Mouse (Mus musculus): Measurements from ENCODE around the gene Kdm1a. TPM values are rescaled to one million over a fixed set of nuclear protein-coding genes. Genes with fewer than 3 reads are reported as not detected.

Kdm1a gene
- polyA plus RNA-seq, 1 experiment from 2014 or later: 93.8 TPM

- peaks cover 14% of the 10 kb centered on the region; the same call in 1 of the 2 replicates for H3K27me3 ChIP-seq (ENCODE audit: control insufficient read depth, insufficient read depth, low read length)
- H3K9ac ChIP-seq: peak overlapping the region; percentile 71
- H3K36me3 ChIP-seq (replicated peaks; ENCODE audit: control insufficient read depth, insufficient read depth): no peaks in the 10 kb centered on the region
- ATAC-seq (ENCODE audit: low FRiP score) (peak; percentile 82), DNase-seq (ENCODE audit: low spot score) (peak; percentile 87)
- peak overlapping the region; percentile 48 for H3K4me3 ChIP-seq (replicated peaks; ENCODE audit: low read length)
- peak overlapping the region; percentile 27 for H3K27ac ChIP-seq
- H3K9me3 ChIP-seq (ENCODE audit: control insufficient read depth, low read length): no peaks in the 10 kb centered on the region
- H3K4me1 ChIP-seq (replicated peaks; ENCODE audit: control insufficient read depth, insufficient read depth, low read length): 0 out of 2 replicates have a peak, but pooled peaks cover 15% of the 10 kb centered on the region
- 2% methylated on average over 73 of the region's 76 CpGs for WGBS
- H3K4me2 ChIP-seq (replicated peaks): peak overlapping the region; percentile 77
Observed at GRCm38 (mm10) chr4:136637563-136638229, 35.2 kb upstream of the Kdm1a start.

- ATAC-seq (ENCODE audit: low FRiP score): peak; percentile 41
- H3K27ac ChIP-seq: peak overlapping the region; percentile 27
- peak overlapping the region; percentile 77 for H3K4me2 ChIP-seq (replicated peaks)
- H3K9ac ChIP-seq: peak overlapping the region; percentile 71
- H3K4me1 ChIP-seq (replicated peaks; ENCODE audit: control insufficient read depth, insufficient read depth, low read length): 0 out of 2 replicates have a peak, but pooled peaks cover 15% of the 10 kb centered on the region
- H3K9me3 ChIP-seq (ENCODE audit: control insufficient read depth, low read length): no peaks in the 10 kb centered on the region
- peak overlapping the region; percentile 48 for H3K4me3 ChIP-seq (replicated peaks; ENCODE audit: low read length)
- no peak for DNase-seq (ENCODE audit: low spot score)
- WGBS: 18% methylated on average over 37 of the region's 37 CpGs
- peaks cover 14% of the 10 kb centered on the region; the same call in 1 of the 2 replicates for H3K27me3 ChIP-seq (ENCODE audit: control insufficient read depth, insufficient read depth, low read length)
- H3K36me3 ChIP-seq (replicated peaks; ENCODE audit: control insufficient read depth, insufficient read depth): no peaks in the 10 kb centered on the region
Observed at GRCm38 (mm10) chr4:136636983-136637562, 34.5 kb upstream of the Kdm1a start.

GRCm38 (mm10) chr4:136636511-136636910 lies 34.0 kb upstream of the Kdm1a start:
- Histone ChIP-seq H3K4me2 (replicated peaks) (no peak overlapping the region; the same call in 1 of the 2 replicates), H3K27ac (no peak overlapping the region), H3K27me3 (ENCODE audit: control insufficient read depth, insufficient read depth, low read length) (peaks cover 14% of the 10 kb centered on the region; the same call in 1 of the 2 replicates), H3K9ac (no peak overlapping the region), H3K4me3 (replicated peaks; ENCODE audit: low read length) (no peak overlapping the region), H3K4me1 (replicated peaks; ENCODE audit: control insufficient read depth, insufficient read depth, low read length) (0 out of 2 replicates have a peak, but pooled peaks cover 15% of the 10 kb centered on the region), H3K9me3 (ENCODE audit: control insufficient read depth, low read length) (no peaks in the 10 kb centered on the region), H3K36me3 (replicated peaks; ENCODE audit: control insufficient read depth, insufficient read depth) (no peaks in the 10 kb centered on the region)
- WGBS: 71% methylated on average over 5 of the region's 5 CpGs
- ATAC-seq (ENCODE audit: low FRiP score): no peak
- DNase-seq (ENCODE audit: low spot score): no peak

- no peak overlapping the region for H3K27ac ChIP-seq
- DNase-seq (ENCODE audit: low spot score) (no peak), ATAC-seq (ENCODE audit: low FRiP score) (no peak)
- 0 out of 2 replicates have a peak, but pooled peaks cover 15% of the 10 kb centered on the region for H3K4me1 ChIP-seq (replicated peaks; ENCODE audit: control insufficient read depth, insufficient read depth, low read length)
- no peaks in the 10 kb centered on the region for H3K36me3 ChIP-seq (replicated peaks; ENCODE audit: control insufficient read depth, insufficient read depth)
- no peak overlapping the region for H3K9ac ChIP-seq
- no peaks in the 10 kb centered on the region for H3K9me3 ChIP-seq (ENCODE audit: control insufficient read depth, low read length)
- H3K4me2 ChIP-seq (replicated peaks): no peak overlapping the region
- H3K27me3 ChIP-seq (ENCODE audit: control insufficient read depth, insufficient read depth, low read length): peaks cover 14% of the 10 kb centered on the region; the same call in 1 of the 2 replicates
- H3K4me3 ChIP-seq (replicated peaks; ENCODE audit: low read length): no peak overlapping the region
Observed at GRCm38 (mm10) chr4:136635995-136636394, 33.5 kb upstream of the Kdm1a start.

- no peak for DNase-seq (ENCODE audit: low spot score)
- no peaks in the 10 kb centered on the region for H3K9me3 ChIP-seq (ENCODE audit: control insufficient read depth, low read length)
- no peak overlapping the region for H3K9ac ChIP-seq
- no peak overlapping the region for H3K27ac ChIP-seq
- no peak for ATAC-seq (ENCODE audit: low FRiP score)
- H3K4me3 ChIP-seq (replicated peaks; ENCODE audit: low read length): no peak overlapping the region
- H3K4me1 ChIP-seq (replicated peaks; ENCODE audit: control insufficient read depth, insufficient read depth, low read length): no peaks in the 10 kb centered on the region
- H3K27me3 ChIP-seq (ENCODE audit: control insufficient read depth, insufficient read depth, low read length): peaks cover 5% of the 10 kb centered on the region; the same call in 1 of the 2 replicates
- H3K36me3 ChIP-seq (replicated peaks; ENCODE audit: control insufficient read depth, insufficient read depth): no peaks in the 10 kb centered on the region
- 82% methylated on average over 11 of the region's 11 CpGs for WGBS
- no peak overlapping the region for H3K4me2 ChIP-seq (replicated peaks)
Observed at GRCm38 (mm10) chr4:136631237-136631994, 28.9 kb upstream of the Kdm1a start.

- Histone ChIP-seq H3K4me1 (replicated peaks; ENCODE audit: control insufficient read depth, insufficient read depth, low read length) (no peaks in the 10 kb centered on the region), H3K27ac (no peak overlapping the region), H3K27me3 (ENCODE audit: control insufficient read depth, insufficient read depth, low read length) (no peaks in the 10 kb centered on the region), H3K9me3 (ENCODE audit: control insufficient read depth, low read length) (no peaks in the 10 kb centered on the region), H3K4me2 (replicated peaks) (no peak overlapping the region), H3K36me3 (replicated peaks; ENCODE audit: control insufficient read depth, insufficient read depth) (no peaks in the 10 kb centered on the region), H3K4me3 (replicated peaks; ENCODE audit: low read length) (no peak overlapping the region), H3K9ac (no peak overlapping the region)
- DNase-seq (ENCODE audit: low spot score) (no peak), ATAC-seq (ENCODE audit: low FRiP score) (no peak)
- WGBS: 82% methylated on average over 6 of the region's 6 CpGs
Observed at GRCm38 (mm10) chr4:136626590-136626989, 24.1 kb upstream of the Kdm1a start.

- Histone ChIP-seq H3K36me3 (replicated peaks; ENCODE audit: control insufficient read depth, insufficient read depth) (no peaks in the 10 kb centered on the region), H3K27me3 (ENCODE audit: control insufficient read depth, insufficient read depth, low read length) (no peaks in the 10 kb centered on the region), H3K4me3 (replicated peaks; ENCODE audit: low read length) (no peak within 1 kb of the TSS), H3K27ac (no peak within 1 kb of the TSS), H3K9me3 (ENCODE audit: control insufficient read depth, low read length) (no peaks in the 10 kb centered on the region), H3K4me2 (replicated peaks) (no peak within 1 kb of the TSS), H3K4me1 (replicated peaks; ENCODE audit: control insufficient read depth, insufficient read depth, low read length) (no peaks in the 10 kb centered on the region), H3K9ac (no peak within 1 kb of the TSS)
- DNase-seq (ENCODE audit: low spot score) (no peak), ATAC-seq (ENCODE audit: low FRiP score) (no peak)
- WGBS: 43% methylated on average over 6 of the region's 6 CpGs
Observed at GRCm38 (mm10) chr4:136622388-136622787, 19.9 kb upstream of the Kdm1a start, which contains the start of gene Lactbl1. Lactbl1 (plus strand) TSS chr4:136622621.

GRCm38 (mm10) chr4:136621956-136622355 lies 19.4 kb upstream of the Kdm1a start:
- ATAC-seq (ENCODE audit: low FRiP score) (no peak), DNase-seq (ENCODE audit: low spot score) (no peak)
- Histone ChIP-seq H3K9ac (no peak overlapping the region), H3K4me2 (replicated peaks) (no peak overlapping the region), H3K4me1 (replicated peaks; ENCODE audit: control insufficient read depth, insufficient read depth, low read length) (no peaks in the 10 kb centered on the region), H3K27ac (no peak overlapping the region), H3K27me3 (ENCODE audit: control insufficient read depth, insufficient read depth, low read length) (no peaks in the 10 kb centered on the region), H3K9me3 (ENCODE audit: control insufficient read depth, low read length) (no peaks in the 10 kb centered on the region), H3K36me3 (replicated peaks; ENCODE audit: control insufficient read depth, insufficient read depth) (no peaks in the 10 kb centered on the region), H3K4me3 (replicated peaks; ENCODE audit: low read length) (no peak overlapping the region)
- WGBS: 62% methylated on average over 5 of the region's 5 CpGs

GRCm38 (mm10) chr4:136621336-136621735 lies 18.8 kb upstream of the Kdm1a start:
- no peak overlapping the region for H3K27ac ChIP-seq

More at GRCm38 (mm10) chr4:136621336-136621735, 18.8 kb upstream of the Kdm1a start:
- no peak for ATAC-seq (ENCODE audit: low FRiP score)
- 4% methylated on average over 1 of the region's 1 CpGs for WGBS
- Histone ChIP-seq H3K4me2 (replicated peaks) (no peak overlapping the region), H3K9ac (no peak overlapping the region), H3K4me3 (replicated peaks; ENCODE audit: low read length) (no peak overlapping the region), H3K9me3 (ENCODE audit: control insufficient read depth, low read length) (no peaks in the 10 kb centered on the region), H3K36me3 (replicated peaks; ENCODE audit: control insufficient read depth, insufficient read depth) (no peaks in the 10 kb centered on the region), H3K27me3 (ENCODE audit: control insufficient read depth, insufficient read depth, low read length) (no peaks in the 10 kb centered on the region), H3K4me1 (replicated peaks; ENCODE audit: control insufficient read depth, insufficient read depth, low read length) (no peaks in the 10 kb centered on the region)
- peak; percentile 96 for DNase-seq (ENCODE audit: low spot score)
